Mouse (Mus musculus) heart, postnatal 0 days (tissue): ENCODE results near the gene Arpp21. TPM values are rescaled to one million over a fixed set of nuclear protein-coding genes. Genes with fewer than 3 reads are reported as not detected.

ENCODE experiments used
- ATAC-seq: fragments of 200-750 bp; cut with Nextera tagmentation; 2 replicates; pipeline ENCODE4 v1.8.0; 2017; ENCODE audit warnings: low read depth, moderate number of reproducible peaks, moderate library complexity; ENCODE audit not compliant: insufficient read depth
- DNase-seq: peaks from one replicate; pipeline ENCODE4 v3.0.0-alpha.2; 2016; ENCODE audit warnings: low spot score
- H3K27ac ChIP-seq: fragments of 300-500 bp; sonication (generic); 2 replicates; pipeline ENCODE4 v1.5.1; 2014; ENCODE audit warnings: low read depth, mild to moderate bottlenecking
- H3K27me3 ChIP-seq: fragments of 300-500 bp; sonication (generic); 2 replicates; pipeline ENCODE4 v1.6.1; 2014; ENCODE audit warnings: low read length, mixed read lengths; ENCODE audit not compliant: control insufficient read depth, insufficient read depth
- H3K36me3 ChIP-seq: fragments of 300-500 bp; sonication (generic); replicated peaks from 2 replicates; pipeline ENCODE4 v1.6.1; 2014; ENCODE audit warnings: low read length, mixed read lengths; ENCODE audit not compliant: control insufficient read depth, insufficient read depth
- H3K4me1 ChIP-seq: fragments of 300-500 bp; sonication (generic); 2 replicates; pipeline ENCODE4 v1.6.1; 2014; ENCODE audit warnings: antibody characterized with exemption; ENCODE audit not compliant: control insufficient read depth, insufficient read depth
- H3K4me2 ChIP-seq: fragments of 300-500 bp; sonication (generic); 2 replicates; pipeline ENCODE4 v1.6.1; 2014; ENCODE audit warnings: low read depth, mild to moderate bottlenecking, low read length, moderate library complexity
- H3K4me3 ChIP-seq: fragments of 300-500 bp; sonication (generic); 2 replicates; pipeline ENCODE4 v1.5.1; 2014; ENCODE audit warnings: low read depth, low read length
- H3K9ac ChIP-seq: fragments of 300-500 bp; sonication (generic); replicated peaks from 2 replicates; pipeline ENCODE4 v1.6.1; 2014; ENCODE audit warnings: low read depth, low read length, mixed read lengths
- H3K9me3 ChIP-seq: fragments of 300-500 bp; sonication (generic); replicated peaks from 2 replicates; pipeline ENCODE4 v1.6.1; 2016; ENCODE audit warnings: low read length; ENCODE audit not compliant: control insufficient read depth
- CTCF ChIP-seq: IDR thresholded peaks from 2 replicates; pipeline ENCODE4 v1.5.1; 2016; ENCODE audit warnings: antibody characterized with exemption, control low read depth, low read depth
- EP300 ChIP-seq: IDR thresholded peaks from 2 replicates; pipeline ENCODE4 v1.6.1; 2016; ENCODE audit warnings: antibody characterized with exemption, low read depth
- WGBS: fragments of 180-500 bp; shearing (Covaris S2); extraction: QIAGEN DNeasy Blood & Tissue Kit; methylation state at CpG from one replicate; pipeline ENCODE4 v1.1.7; 2014; 5-methylcytosine and 5-hydroxymethylcytosine counted together
- polyA plus RNA-seq: library from polyadenylated mRNA; unstranded; fragments of >200 nt; fragmentation: Nextera tagmentation; extraction: Ambion mirVana; gene quantifications from 2 replicates; pipeline ENCODE4 v1.2.1, GENCODE M21; 2015
- total RNA-seq: library from RNA; depleted of rRNA; stranded (reverse); fragments of >200 nt; gene quantifications from 2 replicates; pipeline ENCODE4 v1.2.3, GENCODE M21; 2014; ENCODE audit warnings: low replicate concordance

Arpp21 gene
- total and polyA plus RNA-seq, 2 experiments from 2014 or later = 0.99 to 2.7 TPM

GRCm38 (mm10) chr9:112186336-112187305, 49.1 kb downstream of the Arpp21 start:
- no peaks in the 10 kb centered on the region for H3K36me3 ChIP-seq
- no peak overlapping the region; the same call in 1 of the 2 replicates for H3K27ac ChIP-seq
- H3K4me3 ChIP-seq = peak overlapping the region; percentile 11; the same call in 1 of the 2 replicates
- no peaks in the 10 kb centered on the region for H3K9me3 ChIP-seq
- H3K27me3 ChIP-seq = no peaks in the 10 kb centered on the region
- H3K4me2 ChIP-seq = peak overlapping the region; percentile 34; the same call in 1 of the 2 replicates
- 20% methylated on average over 14 of the region's 14 CpGs for WGBS
- TF ChIP-seq CTCF = no peak
- no peak for TF ChIP-seq EP300
- H3K9ac ChIP-seq = no peak overlapping the region
- H3K4me1 ChIP-seq = no peaks in the 10 kb centered on the region; the same call in 1 of the 2 replicates
- DNase-seq (peak; percentile 39), ATAC-seq (no peak)

GRCm38 (mm10) chr9:112185746-112186145, 50.0 kb downstream of the Arpp21 start:
- no peak overlapping the region for H3K4me2 ChIP-seq
- no peaks in the 10 kb centered on the region; the same call in 1 of the 2 replicates for H3K4me1 ChIP-seq
- DNase-seq = no peak
- no peak overlapping the region for H3K9ac ChIP-seq
- no peak overlapping the region for H3K4me3 ChIP-seq
- H3K27ac ChIP-seq = no peak overlapping the region
- ATAC-seq = no peak
- H3K36me3 ChIP-seq = no peaks in the 10 kb centered on the region
- no peak for TF ChIP-seq CTCF
- no peak for TF ChIP-seq EP300
- no peaks in the 10 kb centered on the region for H3K9me3 ChIP-seq
- 79% methylated on average over 10 of the region's 10 CpGs for WGBS
- H3K27me3 ChIP-seq = no peaks in the 10 kb centered on the region

GRCm38 (mm10) chr9:112182738-112183137, 53.0 kb downstream of the Arpp21 start:
- H3K4me3 ChIP-seq = no peak overlapping the region
- H3K9me3 ChIP-seq = no peaks in the 10 kb centered on the region
- 47% methylated on average over 3 of the region's 3 CpGs for WGBS
- TF ChIP-seq CTCF (no peak), EP300 (no peak)
- no peak overlapping the region for H3K4me2 ChIP-seq
- no peak overlapping the region for H3K27ac ChIP-seq
- no peaks in the 10 kb centered on the region for H3K36me3 ChIP-seq
- H3K27me3 ChIP-seq = no peaks in the 10 kb centered on the region
- H3K9ac ChIP-seq = no peak overlapping the region
- DNase-seq (no peak), ATAC-seq (no peak)
- H3K4me1 ChIP-seq = peaks cover 5% of the 10 kb centered on the region

- Histone ChIP-seq H3K36me3 (no peaks in the 10 kb centered on the region), H3K27me3 (no peaks in the 10 kb centered on the region), H3K4me1 (peaks cover 5% of the 10 kb centered on the region), H3K9me3 (no peaks in the 10 kb centered on the region), H3K4me3 (no peak overlapping the region), H3K27ac (no peak overlapping the region), H3K4me2 (no peak overlapping the region), H3K9ac (no peak overlapping the region)
- ATAC-seq = no peak
- no peak for TF ChIP-seq EP300
- WGBS = 77% methylated on average over 4 of the region's 4 CpGs
- no peak for DNase-seq
These were observed 55.7 kb downstream of the Arpp21 start for GRCm38 (mm10) chr9:112180006-112180405.

GRCm38 (mm10) chr9:112178438-112178837, 57.3 kb downstream of the Arpp21 start:
- Histone ChIP-seq H3K4me1 (peaks cover 5% of the 10 kb centered on the region), H3K9ac (no peak overlapping the region), H3K4me2 (no peak overlapping the region), H3K27ac (peak overlapping the region; percentile 44), H3K9me3 (no peaks in the 10 kb centered on the region), H3K27me3 (no peaks in the 10 kb centered on the region), H3K4me3 (no peak overlapping the region), H3K36me3 (no peaks in the 10 kb centered on the region)
- ATAC-seq = no peak
- TF ChIP-seq EP300 (no peak), CTCF (no peak)
- WGBS = 6% methylated on average over 5 of the region's 5 CpGs
- DNase-seq = peak; percentile 27

GRCm38 (mm10) chr9:112177569-112177968, 58.2 kb downstream of the Arpp21 start:
- peaks cover 5% of the 10 kb centered on the region for H3K4me1 ChIP-seq
- no peak overlapping the region for H3K4me3 ChIP-seq
- ATAC-seq = no peak
- no peak overlapping the region for H3K27ac ChIP-seq
- no peak overlapping the region for H3K9ac ChIP-seq
- H3K27me3 ChIP-seq = no peaks in the 10 kb centered on the region
- no peak for DNase-seq
- TF ChIP-seq EP300 = no peak
- no peak for TF ChIP-seq CTCF
- H3K4me2 ChIP-seq = no peak overlapping the region
- no peaks in the 10 kb centered on the region for H3K36me3 ChIP-seq
- WGBS = 67% methylated on average over 2 of the region's 2 CpGs
- H3K9me3 ChIP-seq = no peaks in the 10 kb centered on the region
